Mouse (Mus musculus): Measurements from ENCODE around the gene Adcy6.

DNA sequence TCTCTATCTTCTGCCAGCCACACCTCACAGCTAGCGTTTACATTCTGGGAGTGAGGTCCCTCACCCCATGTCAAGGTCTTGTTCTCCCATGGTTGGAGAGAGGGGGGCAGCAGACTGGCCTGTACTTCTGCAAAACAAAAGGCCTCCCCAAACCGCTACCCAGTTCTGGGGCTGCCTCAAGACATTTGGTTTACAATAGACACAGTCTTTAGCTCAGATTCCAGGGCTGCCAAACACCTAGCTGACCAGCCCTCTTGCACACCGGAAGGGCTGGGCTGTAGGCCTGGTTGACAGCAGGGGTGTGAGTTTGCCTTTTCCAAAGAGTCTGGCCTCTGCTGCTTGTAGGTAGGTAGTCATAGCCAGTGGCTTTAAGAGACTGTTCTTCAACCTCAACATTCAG is 27.3 kb upstream of the Adcy6 start:
- no peak for TF ChIP-seq GATA1 (IDR thresholded peaks at IDR 0.05; ENCODE audit: low read length)
- no peak for TF ChIP-seq TAL1 (IDR thresholded peaks at IDR 0.05; ENCODE audit: low read length)
